Mouse (Mus musculus): ENCODE data around the gene Naa40. TPM values are rescaled to one million over a fixed set of nuclear protein-coding genes. Genes with fewer than 3 reads are reported as not detected.

Naa40 gene
- polyA plus RNA-seq, 1 experiment from 2014 or later = 58.1 TPM

GRCm38 (mm10) chr19:7262592-7262991 is 21.6 kb upstream of the Naa40 start:
- Histone ChIP-seq H3K4me3 (no peak overlapping the region), H3K36me3 (no peaks in the 10 kb centered on the region), H3K27ac (replicated peaks) (no peak overlapping the region), H3K9me3 (0 out of 2 replicates have a peak, but pooled peaks cover 3% of the 10 kb centered on the region), H3K4me2 (no peak overlapping the region), H3K9ac (no peak overlapping the region), H3K4me1 (replicated peaks) (peaks cover 38% of the 10 kb centered on the region), H3K27me3 (no peaks in the 10 kb centered on the region)
- ATAC-seq (ENCODE audit: low read depth) = no peak
- WGBS = 93% methylated on average over 1 of the region's 1 CpGs

DNA sequence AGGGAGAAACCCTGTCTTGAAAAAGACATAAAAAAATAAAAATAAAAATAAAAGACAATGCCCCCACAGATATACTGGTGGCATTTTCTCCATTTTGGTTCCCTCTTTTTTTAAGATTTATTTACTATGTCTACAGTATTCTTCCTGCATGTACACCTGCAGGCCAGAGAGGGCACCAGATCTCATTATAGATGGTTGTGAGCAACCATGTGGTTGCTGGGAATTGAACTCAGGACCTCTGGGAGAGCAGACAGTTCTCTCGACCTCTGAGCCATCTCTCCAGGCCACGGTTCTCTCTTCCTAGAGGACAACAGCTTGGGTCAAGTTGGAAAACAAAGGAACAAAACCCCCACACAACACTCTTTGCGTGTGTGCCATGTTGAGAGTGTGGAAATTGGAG is 21.0 kb upstream of the Naa40 start:
- Histone ChIP-seq H3K9me3 (0 out of 2 replicates have a peak, but pooled peaks cover 3% of the 10 kb centered on the region), H3K27ac (replicated peaks) (no peak overlapping the region), H3K36me3 (no peaks in the 10 kb centered on the region), H3K27me3 (no peaks in the 10 kb centered on the region), H3K4me1 (replicated peaks) (peaks cover 31% of the 10 kb centered on the region), H3K4me2 (no peak overlapping the region), H3K4me3 (no peak overlapping the region), H3K9ac (no peak overlapping the region)
- no peak for ATAC-seq (ENCODE audit: low read depth)
- WGBS = 96% methylated on average over 3 of the region's 3 CpGs

- no peaks in the 10 kb centered on the region for H3K36me3 ChIP-seq
- no peak overlapping the region for H3K4me3 ChIP-seq
- no peak for ATAC-seq (ENCODE audit: low read depth)
- H3K9ac ChIP-seq = no peak overlapping the region
- H3K27ac ChIP-seq (replicated peaks) = no peak overlapping the region
- 0 out of 2 replicates have a peak, but pooled peaks cover 3% of the 10 kb centered on the region for H3K9me3 ChIP-seq
- peaks cover 26% of the 10 kb centered on the region for H3K4me1 ChIP-seq (replicated peaks)
- no peak overlapping the region for H3K4me2 ChIP-seq
- WGBS = 97% methylated on average over 1 of the region's 1 CpGs
- no peaks in the 10 kb centered on the region for H3K27me3 ChIP-seq
These were observed 20.5 kb upstream of the Naa40 start for GRCm38 (mm10) chr19:7261476-7261875.

GRCm38 (mm10) chr19:7257881-7258280 is 16.9 kb upstream of the Naa40 start:
- Histone ChIP-seq H3K4me1 (replicated peaks) (no peaks in the 10 kb centered on the region), H3K9ac (no peak overlapping the region), H3K27ac (replicated peaks) (no peak overlapping the region), H3K36me3 (no peaks in the 10 kb centered on the region), H3K9me3 (0 out of 2 replicates have a peak, but pooled peaks cover 3% of the 10 kb centered on the region), H3K4me3 (no peak overlapping the region), H3K27me3 (no peaks in the 10 kb centered on the region), H3K4me2 (no peak overlapping the region)
- ATAC-seq (ENCODE audit: low read depth) = no peak
- WGBS = 77% methylated on average over 5 of the region's 5 CpGs

DNA sequence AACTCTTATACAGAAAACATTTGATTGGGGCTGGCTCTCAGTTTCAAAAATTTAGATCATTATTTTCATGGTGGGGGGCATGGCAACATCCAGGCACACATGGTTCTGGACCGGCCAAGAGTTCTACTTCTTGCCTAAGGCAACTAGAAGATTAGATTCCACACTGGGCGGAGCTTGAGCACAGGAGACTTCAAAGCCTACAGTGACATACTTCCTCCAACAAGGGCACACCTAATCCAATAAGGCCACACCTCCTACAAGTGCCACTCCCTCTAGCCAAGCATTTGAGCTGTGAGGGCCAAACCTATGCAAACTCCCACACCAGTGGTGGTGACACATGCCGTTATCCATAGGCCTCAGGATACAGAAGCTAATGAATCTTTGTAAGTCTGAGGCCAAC is 5.0 kb upstream of the Naa40 start:
- H3K9me3 ChIP-seq = no peaks in the 10 kb centered on the region
- no peak overlapping the region for H3K27ac ChIP-seq (replicated peaks)
- H3K4me3 ChIP-seq = no peak overlapping the region
- WGBS = 82% methylated on average over 3 of the region's 3 CpGs
- H3K4me1 ChIP-seq (replicated peaks) = peaks cover 5% of the 10 kb centered on the region
- no peak overlapping the region for H3K9ac ChIP-seq
- no peaks in the 10 kb centered on the region for H3K27me3 ChIP-seq
- no peak overlapping the region for H3K4me2 ChIP-seq
- no peaks in the 10 kb centered on the region for H3K36me3 ChIP-seq
- ATAC-seq (ENCODE audit: low read depth) = no peak

DNA sequence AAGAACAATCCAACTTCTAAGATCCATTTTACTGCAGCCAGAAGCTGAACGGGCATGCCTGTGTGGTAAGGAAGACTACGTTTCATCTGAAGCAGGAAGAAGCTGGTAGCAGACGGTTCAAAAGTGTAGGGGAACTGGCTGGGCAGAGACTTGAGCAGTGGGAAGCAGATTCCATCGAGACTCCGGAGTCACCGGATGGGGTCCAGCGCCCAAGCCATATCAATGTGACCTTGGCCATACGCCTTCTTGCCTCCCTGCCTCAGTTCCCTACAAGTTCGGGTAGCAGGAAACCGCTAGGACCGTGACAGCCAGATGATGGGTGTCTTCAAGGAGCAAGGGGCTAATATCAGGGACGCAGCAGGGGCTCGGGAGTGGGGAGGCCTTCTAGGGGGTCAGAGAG is 692 bp downstream of the Naa40 start:
- ATAC-seq (ENCODE audit: low read depth) = no peak
- Histone ChIP-seq H3K27ac (replicated peaks) (peak overlapping the region; percentile 88), H3K9me3 (no peaks in the 10 kb centered on the region), H3K36me3 (no peaks in the 10 kb centered on the region; the same call in 1 of the 2 replicates), H3K4me3 (peak overlapping the region; percentile 73), H3K9ac (peak overlapping the region; percentile 86), H3K4me1 (replicated peaks) (peaks cover 42% of the 10 kb centered on the region), H3K4me2 (peak overlapping the region; percentile 87), H3K27me3 (no peaks in the 10 kb centered on the region)
- WGBS = 4% methylated on average over 13 of the region's 13 CpGs

- no peaks in the 10 kb centered on the region for H3K9me3 ChIP-seq
- no peak overlapping the region for H3K27ac ChIP-seq (replicated peaks)
- H3K4me2 ChIP-seq = peak overlapping the region; percentile 87
- H3K9ac ChIP-seq = peak overlapping the region; percentile 86
- 86% methylated on average over 3 of the region's 3 CpGs for WGBS
- no peaks in the 10 kb centered on the region for H3K27me3 ChIP-seq
- no peak for ATAC-seq (ENCODE audit: low read depth)
- H3K4me1 ChIP-seq (replicated peaks) = peaks cover 42% of the 10 kb centered on the region
- H3K36me3 ChIP-seq = no peaks in the 10 kb centered on the region; the same call in 1 of the 2 replicates
- H3K4me3 ChIP-seq = peak overlapping the region; percentile 73
These were observed 1.4 kb downstream of the Naa40 start for GRCm38 (mm10) chr19:7239574-7239973.

DNA sequence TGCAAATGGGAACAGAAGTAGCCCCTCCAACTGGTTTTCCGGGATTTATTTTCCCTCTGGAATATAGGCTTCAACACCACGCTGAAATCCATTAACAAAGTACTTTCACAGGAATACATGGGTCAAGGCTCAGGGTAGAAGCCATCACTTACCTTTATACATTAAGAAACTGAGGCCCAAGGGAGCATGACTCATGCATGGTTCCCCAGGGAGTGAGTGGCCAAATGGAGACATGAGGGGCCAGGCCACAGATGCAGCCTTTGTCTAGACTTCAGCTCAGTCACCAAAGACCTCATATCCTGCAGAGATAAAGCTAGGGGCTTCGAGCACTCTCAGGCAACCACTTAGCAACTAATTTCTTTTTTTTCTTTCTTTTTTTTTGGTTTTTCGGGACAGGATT is 4.2 kb downstream of the Naa40 start:
- Histone ChIP-seq H3K4me1 (replicated peaks) (peaks cover 42% of the 10 kb centered on the region), H3K9ac (no peak overlapping the region), H3K9me3 (no peaks in the 10 kb centered on the region), H3K4me2 (no peak overlapping the region), H3K27me3 (no peaks in the 10 kb centered on the region), H3K36me3 (peaks cover 26% of the 10 kb centered on the region), H3K27ac (replicated peaks) (no peak overlapping the region), H3K4me3 (no peak overlapping the region)
- 81% methylated on average over 4 of the region's 4 CpGs for WGBS
- ATAC-seq (ENCODE audit: low read depth) = no peak

GRCm38 (mm10) chr19:7236011-7236410 is 5.0 kb downstream of the Naa40 start:
- Histone ChIP-seq H3K4me2 (no peak overlapping the region), H3K27ac (replicated peaks) (no peak overlapping the region), H3K36me3 (peaks cover 33% of the 10 kb centered on the region), H3K4me3 (no peak overlapping the region), H3K9ac (no peak overlapping the region), H3K27me3 (no peaks in the 10 kb centered on the region), H3K9me3 (no peaks in the 10 kb centered on the region), H3K4me1 (replicated peaks) (peaks cover 37% of the 10 kb centered on the region)
- no peak for ATAC-seq (ENCODE audit: low read depth)
- WGBS = 94% methylated on average over 2 of the region's 2 CpGs

DNA sequence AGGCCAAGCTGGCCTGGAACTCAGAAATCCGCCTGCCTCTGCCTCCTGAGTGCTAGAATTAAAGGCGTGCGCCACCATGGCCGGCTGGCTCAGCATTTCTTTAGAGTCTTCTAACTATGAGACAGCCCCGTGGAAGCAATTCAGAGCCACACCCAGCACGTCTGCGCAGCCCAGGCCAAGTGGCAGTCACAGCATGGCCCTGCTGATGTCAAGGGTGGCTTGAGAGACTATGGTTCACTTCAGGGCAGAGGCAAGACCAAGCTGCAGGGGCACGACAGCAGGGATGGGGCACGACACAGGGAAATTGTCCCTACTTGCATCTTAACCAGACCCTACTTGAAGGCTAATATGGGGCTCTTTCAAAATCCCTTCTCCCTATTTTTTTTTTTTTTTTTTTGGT is 5.5 kb downstream of the Naa40 start:
- Histone ChIP-seq H3K4me1 (replicated peaks) (peaks cover 37% of the 10 kb centered on the region), H3K9me3 (no peaks in the 10 kb centered on the region), H3K9ac (peak overlapping the region; percentile 41; the same call in 1 of the 2 replicates), H3K27ac (replicated peaks) (no peak overlapping the region), H3K4me3 (no peak overlapping the region), H3K4me2 (no peak overlapping the region), H3K36me3 (peaks cover 39% of the 10 kb centered on the region), H3K27me3 (no peaks in the 10 kb centered on the region)
- WGBS = 90% methylated on average over 9 of the region's 9 CpGs
- ATAC-seq (ENCODE audit: low read depth) = no peak

DNA sequence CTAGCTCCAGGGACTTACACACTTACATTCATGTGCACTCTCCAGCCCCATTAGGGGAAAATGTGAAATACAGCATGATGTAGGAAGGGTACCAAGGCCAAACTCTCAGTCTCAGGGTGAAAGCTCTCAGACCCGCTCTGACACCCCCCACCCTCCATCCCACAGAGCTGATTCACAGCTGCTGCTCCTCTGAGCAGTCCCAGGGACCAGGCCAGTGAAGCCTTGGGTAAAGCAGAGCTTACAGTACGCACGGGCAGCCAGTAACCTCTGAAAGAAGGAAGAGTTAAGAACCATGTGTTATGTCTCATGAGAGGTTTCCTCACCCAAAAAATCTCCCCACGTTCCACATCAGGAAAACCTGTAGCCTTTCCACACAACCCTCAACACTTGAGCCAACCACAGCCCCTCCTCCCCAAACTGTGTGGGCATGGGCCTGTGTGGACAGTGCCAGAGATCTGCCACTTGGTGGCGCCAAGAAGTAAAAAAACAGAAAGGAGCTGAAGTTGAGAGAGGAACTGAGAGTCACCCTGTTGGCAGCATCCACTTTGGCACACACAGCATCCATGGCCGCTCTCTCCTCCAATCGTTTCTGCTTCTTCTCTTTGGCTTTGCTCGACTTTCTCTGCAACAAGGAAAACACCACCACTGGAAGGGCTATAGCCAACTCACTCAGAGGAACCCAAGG is 6.3 kb downstream of the Naa40 start:
- WGBS = 61% methylated on average over 8 of the region's 8 CpGs
- H3K4me2 ChIP-seq = no peak overlapping the region
- H3K27ac ChIP-seq (replicated peaks) = no peak overlapping the region
- peak; percentile 83 for ATAC-seq (ENCODE audit: low read depth)
- H3K9ac ChIP-seq = no peak overlapping the region
- no peaks in the 10 kb centered on the region for H3K9me3 ChIP-seq
- peaks cover 46% of the 10 kb centered on the region for H3K36me3 ChIP-seq
- H3K4me3 ChIP-seq = no peak overlapping the region
- H3K4me1 ChIP-seq (replicated peaks) = peaks cover 29% of the 10 kb centered on the region
- H3K27me3 ChIP-seq = no peaks in the 10 kb centered on the region

- WGBS = 82% methylated on average over 6 of the region's 6 CpGs
- no peak overlapping the region for H3K4me2 ChIP-seq
These were observed 14.5 kb downstream of the Naa40 start for GRCm38 (mm10) chr19:7226511-7226914.

More at GRCm38 (mm10) chr19:7226511-7226914, 14.5 kb downstream of the Naa40 start:
- ATAC-seq (ENCODE audit: low read depth) = no peak
- Histone ChIP-seq H3K4me1 (replicated peaks) (no peaks in the 10 kb centered on the region), H3K27me3 (no peaks in the 10 kb centered on the region), H3K9me3 (no peaks in the 10 kb centered on the region), H3K27ac (replicated peaks) (no peak overlapping the region), H3K9ac (no peak overlapping the region), H3K36me3 (peaks cover 60% of the 10 kb centered on the region), H3K4me3 (no peak overlapping the region)
